Comparison of ENCODE assay signal across 8 mouse cellular contexts in genomic region chr10:80807057-80807627, GRCm38 (mm10). TPM values are rescaled to one million over a fixed set of nuclear protein-coding genes. Genes with fewer than 3 reads are reported as not detected.
A peak's percentile ranks its signal among the peaks of the same experiment; 100 is the strongest.
DNase-seq lines count a peak whose midpoint lies in the region; ATAC-seq lines count a peak whose summit lies in the region.

No protein-coding gene starts in this region.

- peak; percentile 67 for ATAC-seq in intestine, embryonic 15.5 days
- peak; percentile 48 for ATAC-seq in megakaryocyte progenitor cell, adult 5-6 weeks (replicated peaks; ENCODE audit: poor library complexity)

- peaks cover 30% of the 10 kb centered on the region for H3K36me3 ChIP-seq in intestine, embryonic 15.5 days

- H3K9ac ChIP-seq in intestine, embryonic 15.5 days: peak overlapping the region; percentile 61

- intact Hi-C loops in gastrocnemius, postnatal 36 days (cut with DNase I): no loop called here
- intact Hi-C loops in left cerebral cortex, postnatal 25 days (cut with DNase I): no loop called here

- DNase-seq in adrenal gland, adult (ENCODE audit: inconsistent age in 2 of 2, low spot score in 1 of 2): peak; percentile 85 to 93
- DNase-seq in adrenal gland, adult 8-10 months: no peak
- peak; percentile 88 for DNase-seq in embryo, embryonic 11 days
- peak; percentile 65 to 70 for DNase-seq in gastrocnemius, postnatal 36 days
- DNase-seq in left cerebral cortex, postnatal 25 days (ENCODE audit: low spot score in 2 of 2): peak; percentile 90 to 95
- peak; percentile 89 for DNase-seq in right cerebral cortex, postnatal 25 days

- peak overlapping the region; percentile 43 for H3K4me3 ChIP-seq in intestine, embryonic 15.5 days (replicated peaks)

- peaks cover 42% of the 10 kb centered on the region for H3K4me1 ChIP-seq in intestine, embryonic 15.5 days (replicated peaks)

- H3K4me2 ChIP-seq in intestine, embryonic 15.5 days (replicated peaks): peak overlapping the region; percentile 91

- 1% methylated on average over 58 of the region's 58 CpGs for WGBS in intestine, embryonic 15.5 days

- peaks cover 17% of the 10 kb centered on the region; the same call in 1 of the 2 replicates for H3K27me3 ChIP-seq in intestine, embryonic 15.5 days (replicated peaks)

- H3K9me3 ChIP-seq in intestine, embryonic 15.5 days: no peaks in the 10 kb centered on the region

- H3K27ac ChIP-seq in intestine, embryonic 15.5 days: peak overlapping the region; percentile 82

RNA-seq across cellular contexts. Expression of gene Amh, which starts 2.1 kb away (rescaled TPM):
- 1 to 10 TPM in 1 of 4 experiments, under 1 TPM in 3; 0.20 to 1.3 (median 0.68) TPM for total RNA-seq in adrenal gland, adult 8-10 months (2022)
- under 1 TPM; 0.25 to 0.41 TPM for total RNA-seq in gastrocnemius, postnatal 36 days (2021)
- not detected in 2 replicates for polyA plus RNA-seq in intestine, embryonic 15.5 days (2015; fragmentation: Nextera tagmentation; extraction: Ambion mirVana)
- total RNA-seq in left cerebral cortex, postnatal 25 days (2021): 1 to 10 TPM; 1.6 to 2.7 TPM
- total RNA-seq in megakaryocyte progenitor cell, adult 5-6 weeks (2015): not detected in 2 replicates
- total RNA-seq in megakaryocyte progenitor cell, adult 5-6 weeks (2017): 0.14 TPM in 1 of 2 replicates, not detected in the other

RNA-seq across cellular contexts. Expression of gene Jsrp1, which starts 6.2 kb away (rescaled TPM):
- 10 to 100 TPM in 2 of 4 experiments, 1 to 10 TPM in 2; 5.7 to 23.4 (median 12.4) TPM for total RNA-seq in adrenal gland, adult 8-10 months (2022)
- total RNA-seq in gastrocnemius, postnatal 36 days (2021): 100 to 1,000 TPM; 387 to 405 TPM
- 0.88 and 1.2 TPM in 2 replicates for polyA plus RNA-seq in intestine, embryonic 15.5 days (2015; fragmentation: Nextera tagmentation; extraction: Ambion mirVana)
- 1 to 10 TPM; 4.0 to 4.5 TPM for total RNA-seq in left cerebral cortex, postnatal 25 days (2021)
- total RNA-seq in megakaryocyte progenitor cell, adult 5-6 weeks (2015): not detected in 2 replicates
- total RNA-seq in megakaryocyte progenitor cell, adult 5-6 weeks (2017): not detected in 2 replicates

RNA-seq across cellular contexts. Expression of gene Plekhj1, which starts 8.7 kb away (rescaled TPM):
- 100 to 1,000 TPM in 3 of 4 experiments, 10 to 100 TPM in 1; 92.4 to 130 (median 107) TPM for total RNA-seq in adrenal gland, adult 8-10 months (2022)
- total RNA-seq in gastrocnemius, postnatal 36 days (2021): 10 to 100 TPM; 21.6 to 22.5 TPM
- polyA plus RNA-seq in intestine, embryonic 15.5 days (2015; fragmentation: Nextera tagmentation; extraction: Ambion mirVana): 132 and 133 TPM in 2 replicates
- 10 to 100 TPM; 57.5 to 62.4 TPM for total RNA-seq in left cerebral cortex, postnatal 25 days (2021)
- total RNA-seq in megakaryocyte progenitor cell, adult 5-6 weeks (2015): 64.8 and 78.7 TPM in 2 replicates
- total RNA-seq in megakaryocyte progenitor cell, adult 5-6 weeks (2017): 32.6 and 43.9 TPM in 2 replicates

RNA-seq across cellular contexts. Expression of gene Sf3a2, which starts 9.1 kb away (rescaled TPM):
- total RNA-seq in adrenal gland, adult 8-10 months (2022): 10 to 100 TPM; 52.0 to 78.6 (median 55.5) TPM
- 10 to 100 TPM; 23.1 to 29.4 TPM for total RNA-seq in gastrocnemius, postnatal 36 days (2021)
- 63.7 and 69.7 TPM in 2 replicates for polyA plus RNA-seq in intestine, embryonic 15.5 days (2015; fragmentation: Nextera tagmentation; extraction: Ambion mirVana)
- total RNA-seq in left cerebral cortex, postnatal 25 days (2021): 10 to 100 TPM; 43.9 to 50.3 TPM
- total RNA-seq in megakaryocyte progenitor cell, adult 5-6 weeks (2015): 74.9 and 78.4 TPM in 2 replicates
- total RNA-seq in megakaryocyte progenitor cell, adult 5-6 weeks (2017): 11.5 and 19.0 TPM in 2 replicates

RNA-seq across cellular contexts. Expression of gene Oaz1, which starts 19.3 kb away (rescaled TPM):
- total RNA-seq in adrenal gland, adult 8-10 months (2022): 1,000 to 10,000 TPM in 1 of 4 experiments, 100 to 1,000 TPM in 3; 825 to 1,012 (median 923) TPM
- total RNA-seq in gastrocnemius, postnatal 36 days (2021): 100 to 1,000 TPM; 611 to 682 TPM
- 1,393 and 1,601 TPM in 2 replicates for polyA plus RNA-seq in intestine, embryonic 15.5 days (2015; fragmentation: Nextera tagmentation; extraction: Ambion mirVana)
- total RNA-seq in left cerebral cortex, postnatal 25 days (2021): 100 to 1,000 TPM; 500 to 527 TPM
- 1,168 and 1,276 TPM in 2 replicates for total RNA-seq in megakaryocyte progenitor cell, adult 5-6 weeks (2015)
- 222 and 291 TPM in 2 replicates for total RNA-seq in megakaryocyte progenitor cell, adult 5-6 weeks (2017)

Comparison
In these comparisons a context has a peak if more than half of its experiments do, and no peak if none do; other contexts are left out.
1. RNA of gene Jsrp1, which starts 6.2 kb away (total RNA-seq): 387 to 405 TPM in gastrocnemius, postnatal 36 days; 5.7 to 23.4 TPM in adrenal gland, adult 8-10 months, 4.0 to 4.5 TPM in left cerebral cortex, postnatal 25 days and not detected in megakaryocyte progenitor cell, adult 5-6 weeks; every median in the first group is over 10 times any median in the second.